ENCODE assay signal across 11 mouse cellular contexts in the genomic region with DNA sequence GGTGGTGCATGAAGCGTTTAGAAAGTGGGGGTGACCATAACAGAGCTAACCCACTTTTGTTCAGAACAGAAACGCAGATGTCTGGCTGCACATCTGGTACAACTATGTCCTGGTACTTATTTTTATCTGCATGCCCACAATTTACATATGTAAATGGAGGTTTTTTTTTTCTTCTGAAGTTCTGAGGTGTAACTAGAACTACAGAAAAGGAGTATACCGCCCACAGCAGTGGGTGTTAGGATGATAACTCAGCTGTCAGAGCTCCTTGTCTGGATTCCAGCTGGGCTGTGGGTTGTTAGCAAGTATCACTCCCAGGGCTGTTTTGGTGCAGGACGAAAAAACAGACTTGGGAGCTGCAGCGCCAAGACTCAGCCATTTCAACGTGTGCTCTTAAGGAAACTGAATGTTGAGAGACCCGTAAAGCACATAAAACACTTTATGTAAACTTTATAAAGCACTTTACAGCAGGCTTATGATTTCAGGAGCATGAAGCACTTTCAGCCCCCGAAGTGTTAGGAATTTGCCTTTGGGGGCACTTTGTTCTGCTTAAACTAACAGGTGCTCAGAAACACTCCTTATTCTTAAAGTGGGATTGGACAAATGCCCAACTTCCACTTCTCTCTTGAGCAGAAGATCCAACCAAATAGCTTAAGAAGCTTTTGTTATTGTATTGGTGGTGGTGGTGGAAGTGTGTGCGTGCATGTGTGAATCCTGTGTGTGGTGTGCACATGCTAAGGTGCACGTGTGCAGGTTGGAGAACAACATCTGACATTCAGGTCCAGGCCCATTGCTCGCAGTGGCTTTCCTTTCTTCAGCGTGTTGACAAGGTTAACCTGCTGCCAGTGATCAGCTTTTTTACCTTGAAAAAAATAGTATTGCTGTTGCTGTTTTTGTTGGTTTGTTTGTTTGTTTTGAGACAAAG. TPM values are rescaled to one million over a fixed set of nuclear protein-coding genes. Genes with fewer than 3 reads are reported as not detected.
DNase-seq lines count a peak whose midpoint lies in the region; ATAC-seq and TF ChIP-seq lines count a peak whose summit lies in the region.
"Had no signal": no experiment of that assay in that cellular context is flagged by ENCODE, and none has a peak within 500 bp of the region (broad histone marks: within the 10 kb centered on the region; RNA-seq: fewer than 3 reads in every experiment).

No protein-coding gene starts in this region.

- ATAC-seq in lung, embryonic 15.5 days (ENCODE audit: borderline replicate concordance, extremely low read depth, low FRiP score, low TSS enrichment), result peak; percentile 41; the same call in 1 of the 2 replicates
- ATAC-seq in forebrain, postnatal 0 days, result no peak

- H3K9ac ChIP-seq in lung, embryonic 15.5 days, result no peak overlapping the region
- no peak overlapping the region for H3K9ac ChIP-seq in forebrain, postnatal 0 days

- H3K4me3 ChIP-seq in lung, embryonic 15.5 days, result no peak overlapping the region
- no peak overlapping the region for H3K4me3 ChIP-seq in lung, adult 2 months (replicated peaks; ENCODE audit: extremely low read depth, low read depth, low read length)
- no peak overlapping the region for H3K4me3 ChIP-seq in forebrain, postnatal 0 days (ENCODE audit: low read depth, low read length)
- H3K4me3 ChIP-seq: megakaryocyte, embryonic 14.5 days had no signal

- H3K9me3 ChIP-seq in lung, embryonic 15.5 days, result no peaks in the 10 kb centered on the region
- H3K9me3 ChIP-seq in forebrain, postnatal 0 days (ENCODE audit: low read length), result no peaks in the 10 kb centered on the region
- H3K9me3 ChIP-seq: megakaryocyte, embryonic 14.5 days had no signal

- DNase-seq in lung, adult 2 months, result no peak
- peak; percentile 2 to 50 for DNase-seq in frontal cortex, postnatal 25 days (ENCODE audit: low spot score in 2 of 2)
- peak; percentile 35 to 46 for DNase-seq in lung, postnatal 4 days
- peak; percentile 46 for DNase-seq in thymus, postnatal 25 days
- DNase-seq in forebrain, postnatal 0 days, result no peak
- DNase-seq in cerebellum, adult 18-20 months, result no peak
- no peak for DNase-seq in ovary, postnatal 14 days (ENCODE audit: low spot score)
- DNase-seq: cerebellum, adult 2 months; gastrocnemius, postnatal 10 days had no signal

- WGBS in lung, embryonic 15.5 days, result 33% methylated on average over 12 of the region's 12 CpGs
- 52% methylated on average over 12 of the region's 12 CpGs for WGBS in lung, adult 2 months
- 74% methylated on average over 12 of the region's 12 CpGs for WGBS in forebrain, postnatal 0 days

- TF ChIP-seq POLR2A in lung, adult 2 months (IDR thresholded peaks at IDR 0.05; ENCODE audit: borderline replicate concordance, extremely low read depth, low read depth, low read length), result no peak

- H3K4me2 ChIP-seq in lung, embryonic 15.5 days, result peak overlapping the region; percentile 18; the same call in 1 of the 2 replicates
- H3K4me2 ChIP-seq in forebrain, postnatal 0 days (ENCODE audit: low read depth), result no peak overlapping the region

- H3K27me3 ChIP-seq in lung, embryonic 15.5 days, result no peaks in the 10 kb centered on the region
- H3K27me3 ChIP-seq in forebrain, postnatal 0 days (ENCODE audit: insufficient read depth, low read length), result no peaks in the 10 kb centered on the region
- H3K27me3 ChIP-seq: megakaryocyte, embryonic 14.5 days had no signal

- no peak for TF ChIP-seq CTCF in lung, adult 2 months (IDR thresholded peaks at IDR 0.05; ENCODE audit: insufficient read depth, low read length)
- no peak for TF ChIP-seq CTCF in forebrain, postnatal 0 days (IDR thresholded peaks at IDR 0.05; ENCODE audit: low read depth)

- H3K4me1 ChIP-seq in lung, embryonic 15.5 days, result peaks cover 59% of the 10 kb centered on the region
- peaks cover 9% of the 10 kb centered on the region for H3K4me1 ChIP-seq in lung, adult 2 months (ENCODE audit: control insufficient read depth, insufficient read depth, low read length)
- H3K4me1 ChIP-seq in forebrain, postnatal 0 days (ENCODE audit: insufficient read depth), result no peaks in the 10 kb centered on the region; the same call in 1 of the 2 replicates

- no peaks in the 10 kb centered on the region for H3K36me3 ChIP-seq in lung, embryonic 15.5 days
- H3K36me3 ChIP-seq in forebrain, postnatal 0 days (ENCODE audit: insufficient read depth), result no peaks in the 10 kb centered on the region

- peak overlapping the region; percentile 69 for H3K27ac ChIP-seq in lung, embryonic 15.5 days
- H3K27ac ChIP-seq in forebrain, postnatal 0 days (ENCODE audit: low read depth, low read length), result no peak overlapping the region

RNA-seq across cellular contexts. Expression of a gene that starts 28.5 kb away (rescaled TPM):
- 23.4 and 26.0 TPM in 2 replicates for polyA plus RNA-seq in lung, embryonic 15.5 days (2015; fragmentation: Nextera tagmentation; extraction: Ambion mirVana)
- polyA plus RNA-seq in lung, adult 2 months (2012; rRNA removed), result 28.4 and 38.3 TPM in 2 replicates
- 31.1 and 41.7 TPM in 2 replicates for total RNA-seq in forebrain, postnatal 0 days (2014; rRNA removed)
- 9.0 and 11.5 TPM in 2 replicates for polyA plus RNA-seq in forebrain, postnatal 0 days (2015; fragmentation: Nextera tagmentation; extraction: Ambion mirVana)

Comparison
In these comparisons a context has a peak if more than half of its experiments do, and no peak if none do; other contexts are left out.
1. DNase-seq: peak in frontal cortex, postnatal 25 days (2 of 2), lung, postnatal 4 days (2 of 2) and thymus, postnatal 25 days (single experiment); none in lung, adult 2 months (single experiment), forebrain, postnatal 0 days (single experiment), cerebellum, adult 18-20 months (0 of 2) and ovary, postnatal 14 days (single experiment).